Mouse (Mus musculus) MEL (cell line): ENCODE measurements around the gene Cdh24. TPM values are rescaled to one million over a fixed set of nuclear protein-coding genes. Genes with fewer than 3 reads are reported as not detected.
A peak's percentile ranks its signal among the peaks of the same experiment; 100 is the strongest.

Source experiments
- DNase-seq: peaks from one replicate; pipeline ENCODE4 v3.0.0; 2011; ENCODE audit warnings: low read depth, low spot score
- H3K27ac ChIP-seq: 2 replicates; pipeline ENCODE4 v1.5.1; 2012; ENCODE audit warnings: low read depth, mild to moderate bottlenecking, control low read depth, low read length, moderate library complexity; ENCODE audit not compliant: control insufficient read depth
- H3K27me3 ChIP-seq, 2 experiments: fragments of 150-350 bp in 1 of 2; sonication (generic) in 1 of 2; 2 replicates each; pipeline ENCODE4 v1.6.1; 2012; ENCODE audit warnings: low read length in 2 of 2, mild to moderate bottlenecking in 2 of 2, improper control_type of control experiment in 1 of 2, moderate library complexity in 1 of 2; ENCODE audit not compliant: insufficient read depth in 2 of 2, control insufficient read depth in 1 of 2
- H3K36me3 ChIP-seq, 2 experiments: 2 replicates each; pipeline ENCODE4 v1.6.1; 2012 to 2014; ENCODE audit warnings: low read length in 2 of 2, improper control_type of control experiment in 1 of 2, inconsistent platforms in 1 of 2, mild to moderate bottlenecking in 1 of 2; ENCODE audit not compliant: insufficient read depth in 2 of 2, control insufficient read depth in 1 of 2
- H3K4me1 ChIP-seq, 2 experiments: fragments of 150-350 bp in 1 of 2; sonication (generic) in 1 of 2; 2 replicates each; pipeline ENCODE4 v1.6.1; 2012; ENCODE audit warnings: low read length in 2 of 2, improper control_type of control experiment in 1 of 2, mild to moderate bottlenecking in 1 of 2; ENCODE audit not compliant: insufficient read depth in 2 of 2, control insufficient read depth in 1 of 2
- H3K4me3 ChIP-seq, 2 experiments: fragments of 150-350 bp in 1 of 2; sonication (generic) in 1 of 2; 2 replicates each; pipeline ENCODE4 v1.5.1; 2012; ENCODE audit warnings: low read depth in 2 of 2, low read length in 2 of 2, mild to moderate bottlenecking in 2 of 2, moderate library complexity in 2 of 2, control low read depth in 1 of 2, improper control_type of control experiment in 1 of 2; ENCODE audit not compliant: control insufficient read depth in 1 of 2, insufficient read depth in 1 of 2
- H3K79me2 ChIP-seq: 2 replicates; pipeline ENCODE4 v1.6.1; 2012; ENCODE audit warnings: mild to moderate bottlenecking, low read length, moderate library complexity; ENCODE audit not compliant: control insufficient read depth, poor library complexity, insufficient read depth
- H3K9ac ChIP-seq: 2 replicates; pipeline ENCODE4 v1.6.1; 2012; ENCODE audit warnings: low read depth, mild to moderate bottlenecking, control low read depth, low read length, moderate library complexity; ENCODE audit not compliant: control insufficient read depth, poor library complexity, severe bottlenecking
- H3K9me3 ChIP-seq: fragments of 150-350 bp; sonication (generic); replicated peaks from 2 replicates; pipeline ENCODE4 v1.6.1; 2012; ENCODE audit warnings: mild to moderate bottlenecking, low read length, improper control_type of control experiment, moderate library complexity; ENCODE audit not compliant: insufficient read depth
- CHD1 ChIP-seq: IDR thresholded peaks from 2 replicates; pipeline ENCODE4 v1.6.1; 2012; ENCODE audit warnings: low read depth, mild to moderate bottlenecking, inconsistent platforms, low read length, improper control_type of control experiment
- CHD2 ChIP-seq: IDR thresholded peaks from 2 replicates; pipeline ENCODE4 v1.6.1; 2011; ENCODE audit warnings: low read length, improper control_type of control experiment
- CTCF ChIP-seq, 3 experiments: IDR thresholded peaks in 2 of 3; conservative IDR thresholded peaks in 1 of 3; 2 replicates each; pipeline ENCODE4 v1.5.1; 2011 to 2012; ENCODE audit warnings: low read length in 3 of 3, low read depth in 2 of 3, mild to moderate bottlenecking in 2 of 3, improper control_type of control experiment in 1 of 3, inconsistent platforms in 1 of 3, mixed read lengths in 1 of 3, moderate library complexity in 1 of 3; ENCODE audit not compliant: control insufficient read depth in 1 of 3, insufficient read depth in 1 of 3, poor library complexity in 1 of 3, severe bottlenecking in 1 of 3
- EP300 ChIP-seq, 2 experiments: IDR thresholded peaks; 2 replicates each; pipeline ENCODE4 v1.6.1; 2011; ENCODE audit warnings: improper control_type of control experiment in 2 of 2, low read length in 2 of 2, low read depth in 1 of 2, mild to moderate bottlenecking in 1 of 2
- ETS1 ChIP-seq: IDR thresholded peaks from 2 replicates; pipeline ENCODE4 v1.6.1; 2012; ENCODE audit warnings: low read depth, mild to moderate bottlenecking, inconsistent platforms, low read length, improper control_type of control experiment, moderate library complexity
- GATA1 ChIP-seq: IDR thresholded peaks from 2 replicates; pipeline ENCODE4 v1.6.1; 2011; ENCODE audit warnings: low read depth, low read length, improper control_type of control experiment
- JUND ChIP-seq: IDR thresholded peaks from 2 replicates; pipeline ENCODE4 v1.6.1; 2011; ENCODE audit warnings: low read depth, mild to moderate bottlenecking, improper control_type of control experiment, low read length
- KAT2A ChIP-seq: conservative IDR thresholded peaks from 2 replicates; pipeline ENCODE4 v1.6.1; 2012; ENCODE audit warnings: low read depth, low read length, improper control_type of control experiment, inconsistent platforms
- MAFK ChIP-seq: IDR thresholded peaks from 2 replicates; pipeline ENCODE4 v1.6.1; 2011; ENCODE audit warnings: low read depth, mild to moderate bottlenecking, low read length, improper control_type of control experiment, borderline replicate concordance
- MAZ ChIP-seq: IDR thresholded peaks from 2 replicates; pipeline ENCODE4 v1.6.1; 2012; ENCODE audit warnings: low read depth, mild to moderate bottlenecking, inconsistent platforms, low read length, improper control_type of control experiment
- MEF2A ChIP-seq: IDR thresholded peaks from 2 replicates; pipeline ENCODE4 v1.6.1; 2014; ENCODE audit warnings: low read depth, mild to moderate bottlenecking, inconsistent platforms, low read length, improper control_type of control experiment; ENCODE audit not compliant: poor library complexity, insufficient replicate concordance, severe bottlenecking; ENCODE audit errors: extremely low read depth
- MYB ChIP-seq: IDR thresholded peaks from 2 replicates; pipeline ENCODE4 v1.6.1; 2011; ENCODE audit warnings: mild to moderate bottlenecking, low read depth, low read length, improper control_type of control experiment
- MYC ChIP-seq: IDR thresholded peaks from 2 replicates; pipeline ENCODE4 v1.6.1; 2011; ENCODE audit warnings: low read depth, mild to moderate bottlenecking, low read length, improper control_type of control experiment, moderate library complexity
- NRF1 ChIP-seq: IDR thresholded peaks from 2 replicates; pipeline ENCODE4 v1.6.1; 2014; ENCODE audit warnings: low read depth, mild to moderate bottlenecking, inconsistent platforms, low read length, improper control_type of control experiment, moderate library complexity; ENCODE audit not compliant: poor library complexity, insufficient read depth, severe bottlenecking
- RAD21 ChIP-seq: IDR thresholded peaks from 2 replicates; pipeline ENCODE4 v1.6.1; 2011; ENCODE audit warnings: mild to moderate bottlenecking, low read depth, low read length, improper control_type of control experiment
- SIN3A ChIP-seq: IDR thresholded peaks from 2 replicates; pipeline ENCODE4 v1.6.1; 2012; ENCODE audit warnings: low read length, improper control_type of control experiment, inconsistent platforms
- SMC3 ChIP-seq: IDR thresholded peaks from 2 replicates; pipeline ENCODE4 v1.6.1; 2011; ENCODE audit warnings: low read depth, low read length, improper control_type of control experiment
- TAL1 ChIP-seq: IDR thresholded peaks from 2 replicates; pipeline ENCODE4 v1.6.1; 2012; ENCODE audit warnings: mild to moderate bottlenecking, inconsistent platforms, low read length, moderate library complexity, mixed read lengths
- TBP ChIP-seq: IDR thresholded peaks from 2 replicates; pipeline ENCODE4 v1.8.0; 2011; ENCODE audit warnings: low read depth, low read length, improper control_type of control experiment
- TCF12 ChIP-seq: IDR thresholded peaks from 2 replicates; pipeline ENCODE4 v1.6.1; 2014; ENCODE audit warnings: low read depth, mild to moderate bottlenecking, inconsistent platforms, low read length, improper control_type of control experiment, moderate library complexity
- USF1 ChIP-seq: IDR thresholded peaks from 2 replicates; pipeline ENCODE4 v1.6.1; 2014; ENCODE audit warnings: low read depth, mild to moderate bottlenecking, inconsistent platforms, low read length, improper control_type of control experiment, moderate library complexity
- ZC3H11A ChIP-seq: IDR thresholded peaks from 2 replicates; pipeline ENCODE4 v1.6.1; 2012; ENCODE audit warnings: low read depth, mild to moderate bottlenecking, inconsistent platforms, low read length, improper control_type of control experiment
- ZNF384 ChIP-seq: IDR thresholded peaks from 2 replicates; pipeline ENCODE4 v1.6.1; 2012; ENCODE audit warnings: low read depth, mild to moderate bottlenecking, inconsistent platforms, low read length, improper control_type of control experiment
- polyA plus RNA-seq, 2 experiments: library from polyadenylated mRNA; stranded (reverse) in 1 of 2; unstranded in 1 of 2; fragments of >175 nt in 1 of 2; fragments of >200 nt in 1 of 2; gene quantifications; 2 replicates each; pipeline versions ENCODE4 v1.2.1 to v1.2.4; 2012; ENCODE audit warnings: low replicate concordance in 2 of 2, low read depth in 1 of 2; ENCODE audit not compliant: insufficient read length in 2 of 2, insufficient read depth in 1 of 2, missing spikeins in 1 of 2
- total RNA-seq: library from RNA; depleted of rRNA; stranded (reverse); fragments of 300-350 nt; gene quantifications from 2 replicates; pipeline ENCODE4 v1.2.3, GENCODE M21; 2012

Cdh24 gene
- total and polyA plus RNA-seq, 3 experiments = 0.89 to 5.8 TPM; not detected in 1

DNA sequence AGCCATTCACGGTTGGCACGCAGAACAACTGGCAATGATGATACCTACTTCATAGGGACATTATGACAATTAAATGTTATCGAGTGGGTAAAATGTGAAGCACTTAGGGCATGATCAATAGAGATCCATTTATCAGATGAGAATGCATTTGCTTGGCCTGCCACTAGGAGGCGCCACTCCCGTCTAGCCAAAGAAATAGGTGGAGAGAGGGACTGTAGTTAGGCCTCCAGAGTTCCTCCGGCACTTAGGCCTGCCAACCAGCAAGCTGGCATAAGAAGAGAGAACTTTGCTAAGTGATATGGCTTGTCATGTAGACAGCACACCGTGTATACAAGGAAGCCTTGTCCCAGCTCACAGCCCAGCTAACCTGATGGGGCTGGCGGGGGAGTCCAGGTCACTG lies 4.2 kb downstream of the Cdh24 start:
- no peaks in the 10 kb centered on the region for H3K27me3 ChIP-seq
- H3K36me3 ChIP-seq = no peaks in the 10 kb centered on the region
- TF ChIP-seq SIN3A (no peak), CTCF (IDR thresholded peaks at IDR 0.05 in 2 of 3, conservative IDR thresholded peaks at IDR 0.05 in 1 of 3; ENCODE audit: control insufficient read depth in 1 of 3, insufficient read depth in 1 of 3, low read depth in 2 of 3, low read length in 3 of 3, poor library complexity in 1 of 3, severe bottlenecking in 1 of 3) (peak; percentile 79 to 99 (median 88)), RAD21 (peak; percentile 30), MYB (no peak), ZNF384 (no peak), ZC3H11A (peak; percentile 34; the same call in 1 of the 2 replicates), SMC3 (peak; percentile 69), USF1 (no peak)
- H3K79me2 ChIP-seq = no peaks in the 10 kb centered on the region; the same call in 1 of the 2 replicates
- H3K27ac ChIP-seq = no peak overlapping the region
- no peaks in the 10 kb centered on the region for H3K9me3 ChIP-seq
- no peak overlapping the region for H3K4me3 ChIP-seq
- peak; percentile 61 for DNase-seq
- peaks cover 4% of the 10 kb centered on the region in 2 experiments; a peak in 2 of 4 replicates for H3K4me1 ChIP-seq
- no peak overlapping the region for H3K9ac ChIP-seq

DNA sequence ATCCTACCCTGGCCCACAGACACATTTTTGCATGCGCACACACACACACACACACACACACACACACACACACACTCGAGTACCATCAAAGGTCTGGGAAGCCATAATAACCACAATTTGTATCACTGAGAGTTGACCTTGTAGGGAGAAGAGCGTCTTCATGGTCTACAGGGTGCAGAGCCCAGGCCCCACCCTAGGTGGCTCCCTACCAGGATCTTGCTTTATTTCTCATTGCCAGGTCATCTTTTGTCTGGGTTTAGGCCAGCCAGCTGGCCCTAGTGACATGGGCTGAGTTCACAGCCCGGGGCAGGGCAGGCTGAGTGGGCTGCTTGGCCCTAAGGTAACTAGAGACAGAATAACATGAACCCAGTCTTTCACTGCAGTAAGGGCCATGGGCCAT lies 7.0 kb downstream of the Cdh24 start:
- peaks cover 0 to 11% of the 10 kb centered on the region in 2 experiments; a peak in 2 of 4 replicates for H3K36me3 ChIP-seq
- H3K27ac ChIP-seq = no peak overlapping the region
- no peaks in the 10 kb centered on the region for H3K27me3 ChIP-seq
- no peak overlapping the region for H3K4me3 ChIP-seq
- DNase-seq = no peak
- no peaks in the 10 kb centered on the region for H3K9me3 ChIP-seq
- H3K79me2 ChIP-seq = no peaks in the 10 kb centered on the region
- peaks cover 4 to 17% of the 10 kb centered on the region in 2 experiments for H3K4me1 ChIP-seq
- no peak overlapping the region for H3K9ac ChIP-seq
- TF ChIP-seq MAFK (no peak), CTCF (IDR thresholded peaks at IDR 0.05 in 2 of 3, conservative IDR thresholded peaks at IDR 0.05 in 1 of 3; ENCODE audit: control insufficient read depth in 1 of 3, insufficient read depth in 1 of 3, low read depth in 2 of 3, low read length in 3 of 3, poor library complexity in 1 of 3, severe bottlenecking in 1 of 3) (peak; percentile 10 to 45 (median 43); a peak in 4 of 6 replicates), RAD21 (peak; percentile 9), JUND (no peak), MYC (no peak), SMC3 (peak; percentile 21; the same call in 1 of the 2 replicates)

DNA sequence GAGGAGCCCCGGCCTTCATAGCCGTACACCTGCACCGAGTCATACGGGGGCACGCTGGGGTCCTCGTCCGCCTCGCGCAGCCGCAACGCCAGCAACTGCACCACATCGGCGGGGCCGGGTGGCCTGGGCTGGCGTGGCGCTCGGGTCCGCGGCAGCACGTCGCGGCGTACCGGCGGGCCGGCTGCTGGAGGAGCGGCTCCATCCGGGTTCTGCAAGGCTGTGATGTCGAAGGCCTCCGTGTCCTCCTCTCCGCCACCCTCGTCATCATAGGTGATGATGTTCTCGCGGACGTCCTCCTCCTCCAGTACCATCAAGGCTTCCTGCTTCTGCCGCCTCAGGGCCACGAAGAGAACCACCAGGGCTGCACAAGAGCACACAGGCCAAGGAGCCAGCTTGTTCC lies 8.9 kb downstream of the Cdh24 start:
- Histone ChIP-seq H3K9ac (no peak overlapping the region), H3K4me3 (no peak overlapping the region), H3K79me2 (no peaks in the 10 kb centered on the region), H3K4me1 (peaks cover 4 to 21% of the 10 kb centered on the region in 2 experiments), H3K27me3 (no peaks in the 10 kb centered on the region), H3K9me3 (no peaks in the 10 kb centered on the region), H3K36me3 (peaks cover 0 to 14% of the 10 kb centered on the region in 2 experiments; a peak in 2 of 4 replicates), H3K27ac (no peak overlapping the region)
- TF ChIP-seq KAT2A (no peak), TCF12 (no peak), CTCF (IDR thresholded peaks at IDR 0.05 in 2 of 3, conservative IDR thresholded peaks at IDR 0.05 in 1 of 3; ENCODE audit: control insufficient read depth in 1 of 3, insufficient read depth in 1 of 3, low read depth in 2 of 3, low read length in 3 of 3, poor library complexity in 1 of 3, severe bottlenecking in 1 of 3) (no peak), NRF1 (no peak), GATA1 (no peak), TBP (no peak), CHD2 (no peak), MYC (no peak), TAL1 (no peak), MEF2A (no peak), EP300 (IDR thresholded peaks at IDR 0.05; ENCODE audit: low read depth in 1 of 2, low read length in 2 of 2) (no peak), ETS1 (no peak), MAZ (no peak), ZC3H11A (no peak), CHD1 (no peak)
- DNase-seq = no peak
